14 mouse cellular contexts compared by ENCODE assay signal in genomic region chr17:71214514-71215240, GRCm38 (mm10). TPM values are rescaled to one million over a fixed set of nuclear protein-coding genes. Genes with fewer than 3 reads are reported as not detected.
DNase-seq lines count a peak whose midpoint lies in the region; ATAC-seq and TF ChIP-seq lines count a peak whose summit lies in the region.
"Had no signal": no experiment of that assay in that cellular context is flagged by ENCODE, and none has a peak within 500 bp of the region (broad histone marks: within the 10 kb centered on the region; RNA-seq: fewer than 3 reads in every experiment).

No protein-coding gene starts in this region.

- no peak overlapping the region for H3K27ac ChIP-seq in heart, embryonic 13.5 days (replicated peaks)
- peak overlapping the region; percentile 64 for H3K27ac ChIP-seq in liver, postnatal 0 days (ENCODE audit: low read depth)
- H3K27ac ChIP-seq in stomach, postnatal 0 days (replicated peaks) = no peak overlapping the region
- H3K27ac ChIP-seq: forebrain, embryonic 10.5 days; hindbrain, embryonic 10.5 days had no signal

- peak overlapping the region; percentile 0; the same call in 1 of the 2 replicates for H3K4me2 ChIP-seq in heart, embryonic 13.5 days
- H3K4me2 ChIP-seq in liver, postnatal 0 days (ENCODE audit: low read depth, low read length) = peak overlapping the region; percentile 63
- H3K4me2 ChIP-seq in stomach, postnatal 0 days (replicated peaks; ENCODE audit: low read depth) = no peak overlapping the region

- 77% methylated on average over 17 of the region's 17 CpGs for WGBS in heart, embryonic 13.5 days
- WGBS in liver, postnatal 0 days (ENCODE audit: insufficient replicate concordance) = 34% methylated on average over 17 of the region's 17 CpGs
- 74% methylated on average over 17 of the region's 17 CpGs for WGBS in stomach, postnatal 0 days

- TF ChIP-seq EP300 in liver, postnatal 0 days (IDR thresholded peaks at IDR 0.05; ENCODE audit: low read depth) = no peak; the same call in 1 of the 2 replicates
- no peak for TF ChIP-seq EP300 in stomach, postnatal 0 days (optimal IDR thresholded peaks at IDR 0.05)

- no peak for DNase-seq in heart, postnatal 10 days
- no peak for DNase-seq in liver, postnatal 0 days
- DNase-seq in cerebellum, postnatal 36 days = no peak
- DNase-seq in right cerebral cortex, postnatal 36 days (ENCODE audit: low spot score in 2 of 2) = no peak
- DNase-seq in stomach, postnatal 0 days (ENCODE audit: low spot score) = no peak
- DNase-seq: cerebellum, postnatal 25 days; gastrocnemius, postnatal 14 days; kidney, postnatal 25 days; left cerebral cortex, postnatal 4 days had no signal

- intact Hi-C loops in heart, postnatal 10 days (cut with DNase I) = no loop called here

- TF ChIP-seq CTCF in liver, postnatal 0 days (IDR thresholded peaks at IDR 0.05; ENCODE audit: low read depth) = no peak
- TF ChIP-seq CTCF in stomach, postnatal 0 days (IDR thresholded peaks at IDR 0.05; ENCODE audit: low read depth) = no peak

- H3K27me3 ChIP-seq in heart, embryonic 13.5 days (replicated peaks) = no peaks in the 10 kb centered on the region
- H3K27me3 ChIP-seq in erythroblast, embryonic 14.5 days (ENCODE audit: control insufficient read depth) = no peaks in the 10 kb centered on the region
- no peaks in the 10 kb centered on the region for H3K27me3 ChIP-seq in liver, postnatal 0 days (ENCODE audit: insufficient read depth, low read length)
- H3K27me3 ChIP-seq in stomach, postnatal 0 days (ENCODE audit: control insufficient read depth, insufficient read depth, low read length) = no peaks in the 10 kb centered on the region

- peaks cover 12% of the 10 kb centered on the region for H3K36me3 ChIP-seq in heart, embryonic 13.5 days
- peaks cover 84% of the 10 kb centered on the region for H3K36me3 ChIP-seq in erythroblast, embryonic 14.5 days (ENCODE audit: control insufficient read depth)
- peaks cover 39% of the 10 kb centered on the region for H3K36me3 ChIP-seq in liver, postnatal 0 days (replicated peaks; ENCODE audit: insufficient read depth, low read length)
- H3K36me3 ChIP-seq in stomach, postnatal 0 days (ENCODE audit: control insufficient read depth, insufficient read depth, low read length) = no peaks in the 10 kb centered on the region; the same call in 1 of the 2 replicates

- peaks cover 62% of the 10 kb centered on the region for H3K4me1 ChIP-seq in heart, embryonic 13.5 days
- peaks cover 72% of the 10 kb centered on the region for H3K4me1 ChIP-seq in erythroblast, embryonic 14.5 days (ENCODE audit: control insufficient read depth)
- peaks cover 51% of the 10 kb centered on the region for H3K4me1 ChIP-seq in liver, postnatal 0 days (ENCODE audit: insufficient read depth)
- no peaks in the 10 kb centered on the region for H3K4me1 ChIP-seq in stomach, postnatal 0 days (replicated peaks; ENCODE audit: control insufficient read depth, insufficient read depth)

- H3K9ac ChIP-seq in heart, embryonic 13.5 days = no peak overlapping the region
- H3K9ac ChIP-seq in liver, postnatal 0 days (replicated peaks) = peak overlapping the region; percentile 39
- no peak overlapping the region for H3K9ac ChIP-seq in stomach, postnatal 0 days (ENCODE audit: low read length)

- ATAC-seq in heart, embryonic 13.5 days (ENCODE audit: extremely low read depth, insufficient number of reproducible peaks, low FRiP score, low TSS enrichment) = no peak
- ATAC-seq in CD4-positive, CD25-positive, alpha-beta regulatory T cell, adult 4 months = peak; percentile 39
- no peak for ATAC-seq in liver, postnatal 0 days
- ATAC-seq in stomach, postnatal 0 days (ENCODE audit: low FRiP score, low TSS enrichment) = no peak

- H3K9me3 ChIP-seq in heart, embryonic 13.5 days = 0 out of 2 replicates have a peak, but pooled peaks cover 3% of the 10 kb centered on the region
- H3K9me3 ChIP-seq in erythroblast, embryonic 14.5 days (ENCODE audit: control insufficient read depth, low read length) = peaks cover 7% of the 10 kb centered on the region
- H3K9me3 ChIP-seq in liver, postnatal 0 days (ENCODE audit: low read length) = no peaks in the 10 kb centered on the region
- no peaks in the 10 kb centered on the region for H3K9me3 ChIP-seq in stomach, postnatal 0 days (ENCODE audit: control insufficient read depth, low read length)

- H3K4me3 ChIP-seq in heart, embryonic 13.5 days = no peak overlapping the region
- H3K4me3 ChIP-seq in erythroblast, embryonic 14.5 days (replicated peaks) = peak overlapping the region; percentile 51
- H3K4me3 ChIP-seq in liver, postnatal 0 days (ENCODE audit: low read depth, low read length) = peak overlapping the region; percentile 33
- no peak overlapping the region for H3K4me3 ChIP-seq in stomach, postnatal 0 days (ENCODE audit: low read depth, low read length)
- H3K4me3 ChIP-seq: forebrain, embryonic 10.5 days; hindbrain, embryonic 10.5 days had no signal

RNA-seq across cellular contexts. Expression of gene Lpin2, which starts 32.3 kb away (rescaled TPM):
- 17.1 TPM in 2 replicates for polyA plus RNA-seq in heart, embryonic 13.5 days (2015; fragmentation: Nextera tagmentation; extraction: Ambion mirVana)
- 10 to 100 TPM; 11.9 to 14.4 TPM for total RNA-seq in heart, postnatal 10 days (2021)
- 10 to 100 TPM; 22.6 to 35.9 TPM for polyA plus RNA-seq in CD4-positive, CD25-positive, alpha-beta regulatory T cell, adult 4 months (2017; shearing (Covaris generic))
- polyA plus RNA-seq in erythroblast, embryonic 14.5 days (2012) = 5.9 and 10.0 TPM in 2 replicates
- polyA plus RNA-seq in liver, postnatal 0 days (2015; fragmentation: Nextera tagmentation; extraction: Ambion mirVana) = 34.0 and 44.5 TPM in 2 replicates
- polyA plus RNA-seq in stomach, postnatal 0 days (2015; fragmentation: Nextera tagmentation; extraction: Ambion mirVana) = 21.3 and 22.6 TPM in 2 replicates

Comparison
In these comparisons a context has a peak if more than half of its experiments do, and no peak if none do; other contexts are left out.
1. H3K4me3 ChIP-seq: peak in erythroblast, embryonic 14.5 days (single experiment) and liver, postnatal 0 days (single experiment); none in heart, embryonic 13.5 days (single experiment) and stomach, postnatal 0 days (single experiment).